Mouse (Mus musculus): ENCODE results near the gene Adnp. TPM values are rescaled to one million over a fixed set of nuclear protein-coding genes. Genes with fewer than 3 reads are reported as not detected.

Gene Adnp
- 1.5 and 4.1 TPM in 2 replicates for polyA plus RNA-seq (2015; fragmentation: Nextera tagmentation; extraction: Ambion mirVana)

DNA sequence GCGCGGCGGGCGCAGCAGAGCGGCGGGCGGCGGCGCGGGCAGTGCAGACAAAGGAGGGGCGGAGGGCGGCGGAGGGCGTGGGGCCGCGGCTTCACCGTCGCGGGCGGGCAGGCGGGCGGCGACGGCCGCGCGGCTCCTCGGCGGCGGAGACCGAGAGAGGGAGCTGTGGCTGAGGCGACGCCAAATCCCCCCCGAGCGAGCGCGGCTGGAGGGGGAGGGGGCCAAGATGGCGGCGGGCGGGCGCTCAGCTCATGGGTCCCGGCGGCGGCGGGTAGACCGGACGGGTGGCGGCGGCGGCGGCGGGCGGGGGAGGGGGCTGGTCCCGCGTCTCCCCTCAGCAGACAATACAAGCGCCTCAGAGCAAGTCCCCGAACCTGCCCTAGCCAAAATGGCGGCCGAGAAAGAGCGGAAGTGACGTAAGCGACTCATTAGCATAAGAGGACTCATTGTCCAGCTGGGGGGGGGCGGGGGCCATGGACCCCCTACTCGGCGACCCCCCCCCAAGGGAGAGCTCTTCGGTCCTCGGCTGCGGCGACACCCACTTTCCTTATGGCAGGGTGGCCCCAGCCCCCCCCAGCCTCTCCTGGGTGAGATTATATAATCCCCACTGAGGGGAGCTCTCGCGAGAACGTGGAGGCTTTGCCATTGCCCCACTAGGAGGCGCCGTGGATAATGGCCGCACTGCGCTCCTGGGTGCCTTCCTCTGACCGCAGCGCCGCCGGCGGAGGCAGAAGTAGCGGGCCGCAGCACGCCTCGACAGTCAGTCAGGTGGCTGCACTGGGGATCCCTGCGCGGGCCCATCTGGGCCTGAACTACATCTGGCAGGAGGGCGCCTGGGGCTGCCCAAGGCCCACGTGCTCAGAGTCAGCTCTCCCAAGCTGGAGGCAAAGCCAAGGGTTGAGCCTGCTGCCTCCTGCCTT, at the start of gene Adnp:
Adnp (minus strand) TSS at position 388 of the 920 bp plus-strand sequence.
- peaks cover 17% of the 10 kb centered on the region for H3K4me1 ChIP-seq
- peak; percentile 94 for ATAC-seq (replicated peaks; ENCODE audit: low FRiP score)
- under 1% methylated on average over 68 of the region's 89 CpGs for WGBS
- H3K9me3 ChIP-seq (replicated peaks), result no peaks in the 10 kb centered on the region
- H3K36me3 ChIP-seq, result peaks cover 63% of the 10 kb centered on the region
- peak within 1 kb of the TSS; percentile 65 for H3K4me2 ChIP-seq
- H3K27ac ChIP-seq, result peak within 1 kb of the TSS; percentile 99
- peak within 1 kb of the TSS; percentile 100 for H3K9ac ChIP-seq
- H3K4me3 ChIP-seq (replicated peaks), result peak within 1 kb of the TSS; percentile 100
- no peaks in the 10 kb centered on the region for H3K27me3 ChIP-seq

GRCm38 (mm10) chr2:168256506-168256905, 49.6 kb upstream of the Adnp start:
- no peak for ATAC-seq (replicated peaks; ENCODE audit: low FRiP score)
- Histone ChIP-seq H3K9ac (no peak overlapping the region), H3K4me3 (replicated peaks) (no peak overlapping the region), H3K4me1 (no peaks in the 10 kb centered on the region), H3K36me3 (no peaks in the 10 kb centered on the region), H3K27ac (no peak overlapping the region), H3K27me3 (peaks cover under 1% of the 10 kb centered on the region; the same call in 1 of the 2 replicates), H3K9me3 (replicated peaks) (no peaks in the 10 kb centered on the region), H3K4me2 (no peak overlapping the region)
- WGBS, result 74% methylated on average over 3 of the region's 3 CpGs

DNA sequence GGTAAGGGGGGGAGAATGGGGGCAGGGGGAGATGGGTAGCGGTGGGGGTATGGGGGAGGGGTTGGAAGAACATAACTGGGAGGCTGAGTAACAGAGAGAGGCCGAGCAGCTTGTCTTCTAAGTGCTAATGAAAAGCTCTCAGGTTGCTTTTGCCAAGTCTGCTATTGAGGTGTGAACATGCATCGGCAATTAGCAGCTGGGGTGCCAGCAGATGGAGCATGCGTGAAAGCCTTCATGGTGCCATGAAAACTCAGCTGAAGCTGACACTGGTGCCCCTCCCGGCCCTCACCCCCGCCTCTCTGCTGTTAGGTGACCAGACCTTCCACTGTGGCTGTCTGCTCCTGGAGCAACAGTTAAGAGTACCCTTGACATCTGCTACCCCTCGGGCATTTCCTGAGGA, 46.9 kb upstream of the Adnp start:
- Histone ChIP-seq H3K9ac (no peak overlapping the region), H3K27me3 (0 out of 2 replicates have a peak, but pooled peaks cover 4% of the 10 kb centered on the region), H3K27ac (no peak overlapping the region), H3K9me3 (replicated peaks) (no peaks in the 10 kb centered on the region), H3K4me1 (0 out of 2 replicates have a peak, but pooled peaks cover 4% of the 10 kb centered on the region), H3K4me3 (replicated peaks) (no peak overlapping the region), H3K4me2 (no peak overlapping the region), H3K36me3 (no peaks in the 10 kb centered on the region)
- 38% methylated on average over 7 of the region's 7 CpGs for WGBS
- no peak for ATAC-seq (replicated peaks; ENCODE audit: low FRiP score)

DNA sequence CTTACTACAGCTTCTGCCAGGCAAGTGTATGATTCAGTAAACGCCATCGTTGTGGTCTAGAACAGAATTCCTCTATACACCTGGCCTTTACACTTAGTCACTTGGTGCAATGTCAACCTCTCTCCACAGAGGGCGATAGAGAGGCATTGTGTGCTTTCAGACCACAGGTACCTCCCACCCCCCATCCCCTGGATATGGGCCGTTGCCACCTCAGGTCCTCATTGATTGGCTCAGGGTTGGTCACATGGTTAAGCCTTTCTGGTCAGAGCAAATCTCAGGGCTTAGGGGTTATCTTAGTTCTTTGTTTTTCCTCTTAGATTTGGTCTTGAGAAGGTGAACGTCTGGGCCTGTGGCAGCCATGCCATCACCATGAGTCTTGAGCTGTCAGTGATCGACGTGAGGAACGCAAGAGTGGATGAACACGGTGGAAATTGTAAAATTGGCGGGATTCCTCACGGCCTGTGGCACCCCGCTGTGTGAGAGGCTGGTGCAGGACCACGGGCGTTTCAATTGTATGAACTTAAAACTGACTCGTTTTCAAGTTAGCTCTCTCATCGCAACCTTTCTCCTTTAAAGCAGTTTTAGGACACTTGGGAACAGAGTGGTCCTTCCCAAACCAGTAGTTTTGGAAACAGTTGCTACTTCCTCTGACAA, 45.9 kb upstream of the Adnp start:
- Histone ChIP-seq H3K4me3 (replicated peaks) (no peak overlapping the region; the same call in 1 of the 2 replicates), H3K36me3 (no peaks in the 10 kb centered on the region), H3K4me2 (peak overlapping the region; percentile 34; the same call in 1 of the 2 replicates), H3K4me1 (0 out of 2 replicates have a peak, but pooled peaks cover 4% of the 10 kb centered on the region), H3K9me3 (replicated peaks) (no peaks in the 10 kb centered on the region), H3K27ac (no peak overlapping the region), H3K27me3 (0 out of 2 replicates have a peak, but pooled peaks cover 4% of the 10 kb centered on the region), H3K9ac (no peak overlapping the region)
- ATAC-seq (replicated peaks; ENCODE audit: low FRiP score), result 0 out of 2 replicates have a peak, but pooled peaks have one; percentile 41
- WGBS, result 14% methylated on average over 16 of the region's 16 CpGs

- Histone ChIP-seq H3K4me1 (0 out of 2 replicates have a peak, but pooled peaks cover 4% of the 10 kb centered on the region), H3K27me3 (0 out of 2 replicates have a peak, but pooled peaks cover 7% of the 10 kb centered on the region), H3K36me3 (no peaks in the 10 kb centered on the region), H3K4me2 (no peak overlapping the region), H3K9ac (no peak overlapping the region), H3K27ac (no peak overlapping the region), H3K4me3 (replicated peaks) (no peak overlapping the region), H3K9me3 (replicated peaks) (no peaks in the 10 kb centered on the region)
- 14% methylated on average over 8 of the region's 8 CpGs for WGBS
- ATAC-seq (replicated peaks; ENCODE audit: low FRiP score), result no peak
Measured at GRCm38 (mm10) chr2:168250270-168250669, 43.4 kb upstream of the Adnp start.

GRCm38 (mm10) chr2:168248856-168249245, 41.9 kb upstream of the Adnp start:
- WGBS, result 38% methylated on average over 2 of the region's 2 CpGs
- Histone ChIP-seq H3K36me3 (no peaks in the 10 kb centered on the region), H3K9ac (no peak overlapping the region), H3K4me2 (no peak overlapping the region), H3K27me3 (peaks cover 13% of the 10 kb centered on the region; the same call in 1 of the 2 replicates), H3K9me3 (replicated peaks) (no peaks in the 10 kb centered on the region), H3K4me1 (0 out of 2 replicates have a peak, but pooled peaks cover 4% of the 10 kb centered on the region), H3K27ac (no peak overlapping the region), H3K4me3 (replicated peaks) (no peak overlapping the region)
- ATAC-seq (replicated peaks; ENCODE audit: low FRiP score), result no peak

GRCm38 (mm10) chr2:168248167-168248855, 41.4 kb upstream of the Adnp start:
- H3K36me3 ChIP-seq, result no peaks in the 10 kb centered on the region
- no peak for ATAC-seq (replicated peaks; ENCODE audit: low FRiP score)
- H3K27me3 ChIP-seq, result peaks cover 13% of the 10 kb centered on the region; the same call in 1 of the 2 replicates
- no peak overlapping the region for H3K4me2 ChIP-seq
- H3K27ac ChIP-seq, result no peak overlapping the region
- WGBS, result 69% methylated on average over 8 of the region's 8 CpGs
- H3K4me3 ChIP-seq (replicated peaks), result no peak overlapping the region
- 0 out of 2 replicates have a peak, but pooled peaks cover 4% of the 10 kb centered on the region for H3K4me1 ChIP-seq
- H3K9me3 ChIP-seq (replicated peaks), result no peaks in the 10 kb centered on the region
- H3K9ac ChIP-seq, result no peak overlapping the region

GRCm38 (mm10) chr2:168245571-168245970, 38.7 kb upstream of the Adnp start:
- Histone ChIP-seq H3K27ac (no peak overlapping the region), H3K36me3 (no peaks in the 10 kb centered on the region), H3K9me3 (replicated peaks) (no peaks in the 10 kb centered on the region), H3K9ac (no peak overlapping the region), H3K4me1 (0 out of 2 replicates have a peak, but pooled peaks cover 3% of the 10 kb centered on the region), H3K27me3 (peaks cover 8% of the 10 kb centered on the region; the same call in 1 of the 2 replicates), H3K4me2 (no peak overlapping the region), H3K4me3 (replicated peaks) (no peak overlapping the region)
- no peak for ATAC-seq (replicated peaks; ENCODE audit: low FRiP score)
- WGBS, result 40% methylated on average over 8 of the region's 8 CpGs

GRCm38 (mm10) chr2:168243278-168243677, 36.4 kb upstream of the Adnp start:
- 0 out of 2 replicates have a peak, but pooled peaks cover 4% of the 10 kb centered on the region for H3K9me3 ChIP-seq (replicated peaks)
- ATAC-seq (replicated peaks; ENCODE audit: low FRiP score), result no peak
- H3K4me2 ChIP-seq, result no peak overlapping the region
- H3K9ac ChIP-seq, result no peak overlapping the region
- H3K4me1 ChIP-seq, result no peaks in the 10 kb centered on the region
- H3K4me3 ChIP-seq (replicated peaks), result no peak overlapping the region
- no peak overlapping the region for H3K27ac ChIP-seq
- 74% methylated on average over 4 of the region's 4 CpGs for WGBS
- peaks cover 8% of the 10 kb centered on the region; the same call in 1 of the 2 replicates for H3K27me3 ChIP-seq
- no peaks in the 10 kb centered on the region for H3K36me3 ChIP-seq

- H3K27me3 ChIP-seq, result peaks cover 8% of the 10 kb centered on the region; the same call in 1 of the 2 replicates
- no peak overlapping the region for H3K4me2 ChIP-seq
- ATAC-seq (replicated peaks; ENCODE audit: low FRiP score), result no peak; the same call in 1 of the 2 replicates
- H3K4me3 ChIP-seq (replicated peaks), result no peak overlapping the region
- H3K9me3 ChIP-seq (replicated peaks), result 0 out of 2 replicates have a peak, but pooled peaks cover 4% of the 10 kb centered on the region
- H3K27ac ChIP-seq, result no peak overlapping the region
- H3K9ac ChIP-seq, result no peak overlapping the region
- H3K36me3 ChIP-seq, result no peaks in the 10 kb centered on the region
- H3K4me1 ChIP-seq, result no peaks in the 10 kb centered on the region
Measured at GRCm38 (mm10) chr2:168242841-168243240, 35.9 kb upstream of the Adnp start.

- no peak for ATAC-seq (replicated peaks; ENCODE audit: low FRiP score)
- Histone ChIP-seq H3K36me3 (peaks cover 12% of the 10 kb centered on the region), H3K9ac (no peak overlapping the region), H3K27ac (no peak overlapping the region), H3K4me3 (replicated peaks) (no peak overlapping the region), H3K27me3 (no peaks in the 10 kb centered on the region), H3K9me3 (replicated peaks) (0 out of 2 replicates have a peak, but pooled peaks cover 4% of the 10 kb centered on the region), H3K4me1 (no peaks in the 10 kb centered on the region), H3K4me2 (no peak overlapping the region)
- 87% methylated on average over 4 of the region's 4 CpGs for WGBS
Measured at GRCm38 (mm10) chr2:168238335-168238734, 31.4 kb upstream of the Adnp start.

Data from kidney, embryonic 15.5 days (tissue).